Mouse (Mus musculus) adrenal gland, adult 8-10 months (tissue): ENCODE data around the gene Phlpp1. TPM values are rescaled to one million over a fixed set of nuclear protein-coding genes. Genes with fewer than 3 reads are reported as not detected.

ENCODE experiments used
- DNase-seq: peaks from one replicate; pipeline ENCODE4 v3.0.0; 2022
- total RNA-seq, 4 experiments: library from RNA; stranded (reverse); gene quantifications; 2 replicates each; pipeline ENCODE4 v1.2.4; 2022

The Phlpp1 gene
- total RNA-seq, 4 experiments from 2014 or later, result 15.0 to 20.6 (median 17.5) TPM

DNA sequence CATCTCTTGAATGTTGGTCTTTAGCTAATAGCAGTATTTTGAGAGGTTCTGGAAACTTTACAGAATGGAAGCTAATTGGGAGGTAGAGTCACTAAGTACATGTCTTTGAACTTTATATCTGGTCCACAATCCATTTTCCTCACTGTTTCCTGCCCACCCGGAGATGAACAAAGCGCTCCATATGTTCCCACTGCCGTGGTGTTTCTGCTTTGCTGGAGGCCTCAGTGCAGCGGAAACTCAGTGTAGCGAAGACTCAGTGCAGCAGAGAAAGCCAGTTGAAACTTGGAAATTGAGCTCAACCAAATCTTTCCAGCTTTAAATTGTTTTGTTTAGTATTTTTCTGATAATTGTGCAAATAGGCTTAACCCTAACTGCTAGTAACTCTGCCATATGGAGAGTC, 26.4 kb downstream of the Phlpp1 start:
- DNase-seq, result no peak

DNA sequence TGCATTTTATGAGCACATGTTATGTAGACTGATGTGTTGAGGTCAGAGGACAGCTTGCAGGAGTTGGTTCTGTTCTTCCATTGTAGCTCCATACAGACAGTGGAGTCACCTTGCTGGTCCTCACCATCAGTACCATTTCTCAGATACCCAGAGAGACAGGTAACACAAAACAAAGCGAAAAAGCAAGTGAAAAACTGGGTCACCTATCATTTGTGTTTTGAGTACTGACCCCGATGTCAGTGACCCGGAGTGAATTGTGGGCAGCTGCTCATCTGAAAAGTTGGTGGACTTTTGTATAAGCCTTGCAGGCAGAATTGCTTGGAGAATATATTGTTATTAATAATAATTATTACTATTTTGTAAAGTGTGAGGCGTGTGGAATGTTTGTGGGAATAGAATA, 27.6 kb downstream of the Phlpp1 start:
- no peak for DNase-seq

DNA sequence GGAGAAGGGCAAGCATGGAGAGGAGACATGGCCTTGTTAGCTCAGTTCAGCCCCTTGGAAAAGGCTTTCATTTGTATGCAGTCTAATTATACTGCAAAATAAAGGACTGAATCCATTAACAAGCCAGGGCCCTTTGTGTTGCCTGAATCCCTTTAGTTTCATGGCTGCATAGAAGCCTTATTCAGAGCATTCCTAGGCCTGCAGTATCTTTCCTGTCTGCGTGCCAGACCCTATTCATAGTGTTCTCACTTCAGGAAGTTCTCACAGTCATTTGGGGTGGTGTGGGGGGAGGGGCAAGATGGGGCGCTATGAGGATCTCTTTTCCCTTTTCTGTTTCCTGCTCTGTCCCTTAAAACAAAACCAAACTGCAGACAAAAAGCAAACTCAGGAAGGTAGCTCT, 28.1 kb downstream of the Phlpp1 start:
- no peak for DNase-seq

DNA sequence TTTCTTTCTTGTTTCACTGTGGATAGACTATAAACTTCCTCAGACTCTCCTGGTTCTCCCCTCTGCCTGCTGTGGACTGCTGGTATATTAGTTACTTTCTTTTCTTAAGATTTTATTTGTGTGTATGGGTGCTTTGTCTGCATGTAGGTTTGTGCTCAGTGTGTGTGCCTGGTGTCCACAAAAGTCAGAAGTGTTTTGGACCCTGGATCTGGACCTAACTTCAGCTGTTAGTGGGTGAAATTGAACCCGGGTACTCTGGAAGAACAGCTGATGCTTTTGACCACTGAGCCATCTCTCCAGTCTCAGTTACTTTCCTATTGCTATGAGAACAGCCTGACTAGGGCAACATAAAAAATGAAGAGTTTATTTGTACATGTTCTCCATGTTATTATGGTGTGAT, 29.5 kb downstream of the Phlpp1 start:
- no peak for DNase-seq

DNA sequence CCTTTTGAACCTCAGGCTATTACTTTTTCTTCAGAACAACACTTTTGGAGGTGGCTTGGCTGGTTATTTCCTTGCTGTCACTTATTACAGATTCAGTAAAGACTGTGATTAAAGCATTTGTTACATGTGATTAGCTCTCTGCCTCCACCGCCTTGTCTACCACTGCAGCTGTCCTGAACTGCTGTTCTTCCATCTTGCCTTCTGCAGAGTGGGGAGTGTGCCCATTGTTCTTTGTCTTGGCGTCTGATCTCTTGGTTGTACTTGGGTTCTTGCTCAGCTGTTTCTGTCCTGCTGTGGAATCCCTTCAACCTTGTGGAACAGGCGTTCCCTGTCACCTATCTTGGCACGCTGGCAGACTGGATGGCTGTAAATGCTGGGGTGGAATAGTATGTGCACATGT, 30.4 kb downstream of the Phlpp1 start:
- no peak for DNase-seq

DNA sequence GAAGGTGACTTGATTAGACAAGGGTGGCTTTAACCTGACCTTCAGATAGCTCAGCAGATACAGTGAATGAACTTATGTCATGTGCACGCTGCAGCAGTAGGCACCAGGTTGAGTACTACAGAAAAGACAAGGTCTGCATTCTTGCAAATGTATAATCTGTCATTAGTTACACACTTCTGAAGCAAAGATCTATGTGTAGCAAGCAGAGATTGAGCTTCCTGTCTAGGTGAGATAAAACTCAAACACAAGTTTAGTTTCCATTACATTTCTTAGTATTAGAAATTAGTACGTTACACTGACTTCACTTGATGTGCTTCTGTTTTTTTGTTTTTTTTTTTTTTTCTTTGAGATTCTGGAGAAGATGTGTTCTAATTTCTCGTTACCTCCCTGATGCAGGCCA, 32.4 kb downstream of the Phlpp1 start:
- DNase-seq, result no peak

DNA sequence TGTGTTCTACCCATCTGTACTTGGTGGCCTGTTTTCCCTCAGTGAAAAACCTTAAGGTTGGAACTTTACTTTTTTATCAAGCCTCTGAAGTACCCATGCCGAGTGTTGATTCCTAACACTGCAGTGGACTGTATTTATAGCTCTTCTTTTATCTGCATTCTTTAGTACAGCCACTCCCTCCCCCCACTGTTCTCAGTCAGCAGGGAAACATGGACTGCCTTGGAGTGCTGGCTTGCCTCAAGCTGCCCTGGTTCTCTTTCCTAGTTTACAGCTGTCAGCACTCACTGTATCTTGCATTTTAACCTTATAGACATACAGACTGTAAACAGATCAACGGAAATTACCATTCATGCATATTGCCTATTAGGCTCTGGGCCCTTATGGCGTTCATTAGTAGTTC, 32.8 kb downstream of the Phlpp1 start:
- DNase-seq, result no peak

DNA sequence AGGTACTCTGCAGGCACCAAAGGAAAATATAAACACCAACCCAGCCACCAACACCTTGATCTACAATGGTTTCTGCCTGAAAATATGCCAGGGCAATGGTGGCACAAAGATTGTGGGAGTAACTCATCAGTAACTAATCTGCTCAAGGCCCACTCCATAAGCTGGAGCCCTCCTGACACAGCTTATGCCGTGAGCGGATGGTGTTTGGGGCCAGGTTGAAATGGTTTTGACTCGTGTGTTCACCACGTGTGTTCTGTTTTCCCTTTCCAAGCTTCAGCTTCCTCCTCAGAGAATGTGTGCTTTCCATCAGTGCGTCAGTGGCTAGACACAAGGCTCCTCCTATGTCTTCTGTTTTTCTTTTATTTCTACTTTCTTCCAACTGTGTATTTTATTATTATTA, 37.0 kb downstream of the Phlpp1 start:
- DNase-seq, result no peak

DNA sequence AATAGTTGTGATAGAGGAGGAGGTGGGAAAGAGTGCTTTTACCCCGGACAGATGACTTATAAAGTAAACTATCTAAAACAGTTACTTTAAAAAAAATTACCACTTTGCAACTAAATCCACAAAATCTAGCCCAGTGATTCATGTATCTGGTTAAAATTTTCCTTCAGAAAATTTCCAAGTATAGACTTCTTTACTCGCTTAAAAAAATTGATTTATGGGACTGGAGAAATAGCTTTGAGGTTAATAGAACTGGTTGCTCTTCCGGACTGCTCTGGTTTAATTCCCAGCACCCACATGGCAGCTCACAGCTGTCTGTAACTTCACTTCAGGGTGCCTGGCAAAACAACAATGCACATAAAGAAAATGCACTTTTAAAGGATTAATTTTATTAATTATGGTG, 38.9 kb downstream of the Phlpp1 start:
- no peak for DNase-seq

DNA sequence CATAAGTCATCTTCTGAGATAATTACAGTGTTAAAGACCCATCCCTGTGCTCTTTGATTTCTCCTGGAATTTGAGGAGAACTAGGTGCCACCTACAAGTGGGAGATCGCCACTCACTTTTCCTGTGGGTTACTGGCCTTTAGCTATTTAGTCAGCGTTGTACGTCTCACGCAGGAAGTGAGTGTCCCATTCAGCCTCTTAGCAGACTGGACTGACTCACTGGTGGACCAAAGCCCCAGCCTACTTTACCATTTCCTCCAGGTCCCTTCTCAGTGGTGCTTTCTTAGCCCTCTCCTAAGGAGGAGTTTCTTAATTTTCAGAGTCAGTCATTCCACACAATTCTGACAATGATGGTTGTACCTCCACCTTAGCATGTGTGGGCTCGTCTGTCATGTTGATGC, 39.6 kb downstream of the Phlpp1 start:
- no peak for DNase-seq

DNA sequence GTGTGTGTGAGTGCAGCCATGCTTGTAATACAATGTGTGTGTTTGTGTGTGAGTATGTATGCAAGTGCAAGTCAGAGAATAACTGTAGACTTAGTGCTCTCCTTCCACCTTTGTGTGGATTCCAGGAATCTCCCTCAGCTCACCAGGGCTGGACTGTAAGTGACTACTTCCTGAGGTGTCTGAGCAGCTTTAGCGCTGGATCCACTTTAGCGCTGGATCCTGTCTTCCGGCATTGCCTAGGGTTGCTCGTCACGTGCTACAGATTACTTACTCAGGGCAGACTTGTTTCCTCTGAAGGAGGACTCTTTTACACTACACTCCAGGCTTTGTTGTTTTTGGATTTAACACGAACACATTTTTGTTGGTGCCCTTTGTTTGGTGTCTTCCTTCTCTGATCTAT, 48.9 kb downstream of the Phlpp1 start:
- no peak for DNase-seq

DNA sequence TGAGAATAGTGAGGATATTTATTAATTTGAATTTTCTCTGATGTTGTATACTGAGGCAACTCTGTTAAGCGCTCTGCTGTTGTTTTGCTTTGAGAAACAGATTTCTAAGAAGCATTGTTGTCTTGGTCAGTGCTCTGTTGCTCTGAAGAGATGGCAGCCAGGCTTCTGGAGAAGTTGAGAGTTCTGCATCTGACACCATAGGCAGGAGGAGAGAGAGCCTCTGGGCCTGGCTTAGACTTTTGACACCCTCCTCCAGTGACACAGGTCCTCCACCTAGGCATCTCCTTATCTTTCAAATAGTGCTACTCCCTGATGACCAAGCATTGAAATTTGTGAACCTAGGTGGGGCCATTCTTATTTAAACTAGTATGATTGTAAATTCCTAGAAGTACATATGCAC, 49.8 kb downstream of the Phlpp1 start:
- no peak for DNase-seq

DNA sequence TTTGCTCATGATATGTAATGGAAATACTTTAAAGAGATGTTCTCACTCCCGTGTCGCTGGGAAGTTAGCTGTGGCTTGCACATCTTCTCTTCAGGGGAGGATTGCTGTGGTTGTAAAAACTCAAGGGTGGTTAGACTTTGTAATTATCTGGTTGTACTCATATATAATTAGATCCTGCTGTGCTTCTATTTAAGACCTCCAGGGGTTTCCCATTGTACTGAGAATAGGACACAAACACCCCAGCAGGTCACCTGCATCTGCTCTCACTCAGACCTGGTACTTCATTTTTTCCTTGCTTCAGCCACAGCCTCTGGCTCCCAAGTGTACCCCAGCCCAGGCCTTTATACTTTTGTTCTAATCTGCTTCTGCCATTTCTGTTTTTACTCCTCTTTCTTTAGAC, 50.4 kb downstream of the Phlpp1 start:
- DNase-seq, result no peak

DNA sequence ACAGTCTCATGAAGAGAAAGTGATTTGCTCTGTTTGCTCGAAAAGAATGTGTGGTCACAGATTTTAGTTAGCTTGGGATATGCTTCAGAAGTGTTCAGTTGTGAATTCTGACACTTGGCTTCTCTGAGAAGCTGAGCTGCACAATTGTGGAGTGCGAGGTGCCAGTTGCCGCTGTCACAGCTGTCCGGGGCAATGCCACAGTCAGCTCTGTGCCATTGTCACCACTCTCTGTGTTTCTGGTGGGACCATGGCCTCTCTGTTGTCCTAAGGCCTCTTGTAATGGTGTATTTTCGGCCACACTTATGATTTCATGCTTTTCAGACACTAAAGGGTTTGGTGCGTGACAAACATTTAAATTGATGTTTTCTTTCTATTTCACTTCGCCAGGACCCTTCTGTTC, 55.1 kb downstream of the Phlpp1 start:
- no peak for DNase-seq

DNA sequence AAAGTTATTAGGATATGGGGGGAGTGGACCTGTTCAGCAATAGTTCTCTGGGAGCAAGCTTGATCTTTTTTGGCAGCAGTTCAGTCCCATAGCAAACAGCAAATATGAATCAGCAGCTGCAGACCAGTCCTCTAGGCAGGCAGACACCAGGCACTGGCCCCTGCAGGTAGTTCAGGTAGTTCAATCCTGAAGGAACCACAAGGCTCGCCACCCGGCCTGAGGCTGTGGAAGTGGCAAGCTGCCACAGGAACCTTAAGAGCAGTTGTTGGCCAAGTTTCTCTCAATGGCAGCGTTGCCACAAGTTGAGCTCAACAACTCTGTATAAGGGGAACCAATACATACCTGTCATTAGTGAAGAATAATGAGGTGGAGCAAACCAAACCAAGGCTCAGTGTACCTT, 58.8 kb downstream of the Phlpp1 start:
- DNase-seq, result no peak

DNA sequence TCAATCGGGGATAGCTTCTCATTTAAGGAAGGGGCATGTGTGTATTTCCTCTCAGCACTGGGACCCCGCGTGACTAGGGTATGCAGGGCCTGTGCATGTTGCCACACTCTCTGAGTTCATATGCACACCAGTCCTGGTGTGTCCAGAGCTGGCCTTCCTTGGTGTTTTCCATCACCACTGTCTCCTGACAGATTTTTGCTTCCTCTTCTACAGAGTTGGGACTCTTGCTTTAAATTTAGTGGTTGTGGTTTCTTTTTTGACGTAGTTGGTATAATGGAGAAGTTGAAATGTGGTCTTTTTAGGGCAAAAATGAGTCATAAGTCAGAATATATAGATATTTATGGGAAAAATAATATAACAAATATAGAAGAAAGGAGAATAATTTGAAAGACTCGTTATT, 59.8 kb downstream of the Phlpp1 start:
- no peak for DNase-seq

DNA sequence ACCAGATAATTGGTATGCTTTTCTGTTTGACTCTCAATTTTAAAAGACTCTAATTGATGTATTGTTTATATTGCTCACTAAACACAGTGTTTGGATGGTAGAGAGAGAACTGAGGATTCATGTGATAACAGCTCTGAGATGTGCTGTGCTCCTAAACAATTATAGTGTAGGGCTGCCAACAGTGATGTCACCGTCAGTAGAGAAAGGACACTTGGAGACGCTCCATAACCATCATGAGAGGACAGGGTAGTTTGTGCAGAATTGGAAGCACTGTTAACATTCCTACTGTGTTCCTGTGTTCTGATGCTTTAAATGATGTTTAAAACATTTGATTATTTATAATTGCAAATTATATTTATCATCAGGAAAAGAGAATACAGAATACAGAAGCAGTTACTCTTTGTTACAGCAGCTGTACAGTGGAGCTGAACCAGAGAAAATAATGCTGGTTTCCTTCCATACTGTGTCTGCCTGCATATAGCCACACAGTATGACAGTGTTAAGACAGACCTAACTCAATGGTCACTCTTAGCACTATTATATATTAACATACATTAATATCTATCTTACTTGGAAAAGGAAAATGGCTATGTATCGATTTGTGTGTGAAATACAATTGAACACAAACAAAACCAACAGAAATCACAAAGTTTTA, 60.4 kb downstream of the Phlpp1 start:
- no peak for DNase-seq

DNA sequence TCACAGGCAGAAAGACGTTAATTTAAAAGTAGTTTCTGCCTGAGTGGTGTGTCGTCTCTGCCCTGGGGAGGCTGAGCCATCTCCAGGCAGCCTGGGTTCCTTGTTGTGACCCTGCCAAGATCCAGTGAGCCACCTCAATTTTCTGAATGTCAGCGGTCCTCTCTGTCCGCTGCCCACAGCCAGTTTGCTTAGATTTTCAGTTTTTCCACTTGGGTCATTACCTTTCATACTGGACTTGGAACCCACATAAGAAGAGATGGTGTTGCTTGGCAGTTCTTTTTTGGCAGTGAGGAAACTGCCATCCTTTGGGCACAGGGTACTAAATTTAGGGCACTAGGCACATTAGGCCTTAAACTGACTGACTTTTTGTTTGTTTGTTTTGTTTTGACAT, 60.9 kb downstream of the Phlpp1 start:
- DNase-seq, result no peak

DNA sequence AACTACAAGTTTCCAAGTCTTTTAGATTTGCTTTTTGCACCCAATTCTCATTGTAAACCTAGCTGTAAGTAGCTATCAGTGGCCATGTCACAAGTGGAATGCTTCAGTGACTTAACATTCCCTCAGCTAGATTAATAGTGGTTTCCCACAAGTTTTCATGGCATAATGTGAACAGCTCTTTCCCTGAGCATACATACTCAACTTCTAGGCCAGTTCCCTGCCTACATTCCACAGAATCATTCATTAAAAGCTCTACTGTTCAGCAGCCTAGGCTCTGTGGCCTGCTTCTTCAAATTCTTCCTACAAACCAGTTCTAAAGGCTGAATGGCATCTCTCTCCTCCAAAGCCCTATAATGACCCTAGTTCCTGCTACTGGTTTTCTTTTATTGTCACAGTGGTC, 65.4 kb downstream of the Phlpp1 start:
- no peak for DNase-seq

DNA sequence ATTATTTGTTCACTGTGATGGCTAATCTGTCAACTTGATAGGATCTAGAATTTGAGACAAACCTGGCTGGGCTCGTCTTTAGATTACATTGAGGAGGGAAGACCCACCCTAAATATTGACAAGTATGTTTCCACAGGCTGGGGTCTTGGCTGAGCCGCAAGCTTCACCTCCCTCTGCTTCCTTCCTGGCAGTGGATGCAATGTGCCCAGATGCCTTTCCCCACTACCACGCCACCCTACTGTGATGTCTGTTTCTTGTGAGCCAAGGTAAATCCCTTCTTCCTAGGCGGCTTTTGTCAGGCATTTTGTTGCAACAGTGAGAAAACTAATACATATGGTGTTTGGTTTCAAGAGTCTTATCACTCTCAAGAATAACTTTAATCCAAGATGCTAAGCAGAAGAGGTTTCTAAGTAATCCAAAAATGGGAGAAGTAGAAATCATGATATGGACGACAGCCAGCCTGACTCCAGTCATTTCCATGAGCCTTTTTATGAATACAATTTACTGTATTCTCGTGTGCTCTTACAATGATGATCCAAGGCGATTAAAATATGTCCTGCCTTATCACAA, 68.6 kb downstream of the Phlpp1 start:
- DNase-seq, result no peak

DNA sequence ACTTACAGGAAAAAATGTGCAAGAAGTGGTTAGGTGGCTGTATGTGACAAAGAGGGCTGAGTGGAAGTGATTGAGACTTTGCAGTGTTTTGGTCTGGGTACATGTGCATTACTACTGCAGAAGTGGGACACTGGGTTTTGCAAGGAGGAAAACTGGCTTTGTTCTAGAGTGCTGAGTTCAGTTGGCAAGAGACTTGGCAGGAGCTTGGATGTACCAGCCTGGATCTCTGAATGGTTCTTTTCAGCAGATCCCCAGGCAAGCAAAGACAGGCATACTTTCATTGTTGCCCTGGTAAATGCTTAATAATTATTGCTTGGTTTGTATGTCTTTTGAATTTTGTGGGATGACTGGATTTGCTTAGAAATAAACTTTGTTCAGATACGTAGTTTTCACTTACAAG, 69.5 kb downstream of the Phlpp1 start:
- no peak for DNase-seq

DNA sequence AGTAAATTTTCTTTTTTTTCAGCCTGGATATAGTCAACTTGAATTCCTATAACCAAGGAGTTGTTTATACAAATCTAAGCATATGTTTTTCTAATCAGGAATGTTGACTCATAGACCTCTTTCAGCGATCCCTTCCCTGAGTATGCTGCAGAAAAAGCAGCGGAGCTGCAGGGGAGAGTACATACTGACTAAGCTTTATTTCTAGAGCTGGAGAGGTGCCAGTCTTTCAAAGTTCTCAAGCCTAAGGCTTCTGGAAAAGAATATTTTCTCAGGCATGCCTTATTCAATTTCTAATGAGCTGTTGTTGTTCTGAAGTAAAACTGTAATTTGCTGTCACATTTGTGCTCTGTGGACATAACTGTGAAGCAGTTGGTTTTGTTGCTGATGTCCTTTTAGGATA, 70.6 kb downstream of the Phlpp1 start:
- no peak for DNase-seq

DNA sequence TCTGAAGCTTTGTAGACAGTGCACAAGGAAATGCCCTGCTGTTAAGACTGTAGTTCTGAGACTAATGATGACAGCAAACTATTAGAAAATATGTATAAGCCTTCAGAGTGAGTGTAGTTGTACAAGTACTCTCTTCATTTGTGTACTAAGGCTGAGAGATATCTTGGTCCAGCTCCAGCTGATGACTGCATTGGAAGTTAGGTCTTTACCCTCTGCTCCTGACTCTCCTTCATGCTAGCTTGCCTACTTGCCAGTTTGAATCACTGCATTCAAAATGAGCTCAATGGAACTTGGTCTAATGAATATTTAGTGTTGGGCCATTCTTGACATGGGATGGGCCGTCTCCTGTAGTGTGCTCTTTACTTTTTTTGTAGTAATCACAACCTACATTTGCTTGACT, 71.8 kb downstream of the Phlpp1 start:
- DNase-seq, result no peak

DNA sequence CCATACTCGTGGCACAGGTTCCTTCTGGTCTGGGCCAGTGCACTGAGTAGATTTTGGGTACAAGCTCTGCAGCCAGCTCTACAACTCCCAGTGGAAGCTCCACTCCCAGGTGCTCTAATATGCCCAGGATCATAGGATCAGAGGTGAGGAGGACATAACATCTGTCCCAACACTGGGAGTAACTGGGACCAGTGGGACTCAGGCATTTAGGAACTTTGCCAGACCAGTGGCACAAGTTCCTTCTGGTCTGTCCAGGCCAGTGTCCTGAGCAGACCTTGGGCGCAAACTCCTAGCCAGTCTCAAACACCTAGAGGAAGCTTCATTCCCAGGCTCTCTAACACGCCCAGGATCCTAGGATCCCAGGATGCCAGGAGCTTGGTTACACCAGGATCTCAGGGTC, 72.7 kb downstream of the Phlpp1 start:
- DNase-seq, result no peak

DNA sequence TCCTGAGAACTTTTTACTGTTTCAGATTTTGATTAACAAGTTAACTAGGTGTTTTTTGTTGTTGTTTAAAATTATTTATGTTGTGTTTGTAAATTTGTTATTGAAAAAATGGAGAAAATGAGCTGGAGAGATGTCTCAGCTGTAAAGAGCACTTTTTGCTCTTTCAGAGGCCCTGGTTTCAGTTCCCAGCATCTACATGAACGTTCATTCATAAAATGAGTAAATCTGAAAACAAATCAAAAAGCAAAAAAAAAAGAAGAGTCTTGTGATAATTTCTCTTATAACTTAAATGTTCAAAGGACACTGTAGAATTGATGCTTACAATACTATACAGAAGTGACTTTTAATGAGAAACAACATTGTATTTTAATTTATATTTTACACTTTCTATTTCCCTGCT, 82.5 kb downstream of the Phlpp1 start:
- no peak for DNase-seq
